In genomic region chr6:115684271-115684670, GRCm38 (mm10) we compare ENCODE assay signal across 22 mouse cellular contexts. TPM values are rescaled to one million over a fixed set of nuclear protein-coding genes. Genes with fewer than 3 reads are reported as not detected.
DNase-seq lines count a peak whose midpoint lies in the region; ATAC-seq and TF ChIP-seq lines count a peak whose summit lies in the region.
"Had no signal": no experiment of that assay in that cellular context is flagged by ENCODE, and none has a peak within 500 bp of the region (broad histone marks: within the 10 kb centered on the region; RNA-seq: fewer than 3 reads in every experiment).

No protein-coding gene starts in this region.

- H3K4me3 ChIP-seq in CH12.LX (replicated peaks in 1 of 3; ENCODE audit: low read depth in 2 of 3, low read length in 2 of 3, poor library complexity in 1 of 3) (no peak overlapping the region), E14TG2a.4 (replicated peaks; ENCODE audit: low read length) (peak overlapping the region; percentile 86), ES-E14 (ENCODE audit: insufficient read depth in 1 of 2, low read depth in 1 of 2, low read length in 2 of 2, poor library complexity in 1 of 2, severe bottlenecking in 1 of 2) (peak overlapping the region; percentile 82 to 83)
- H3K4me3 ChIP-seq in limb, embryonic 10.5 days = no peak overlapping the region
- H3K4me3 ChIP-seq in neural tube, embryonic 15.5 days (replicated peaks) = no peak overlapping the region
- H3K4me3 ChIP-seq: gastrocnemius, adult 2 months; hindbrain, embryonic 12.5 days; hindbrain, embryonic 15.5 days had no signal

- no peak overlapping the region for H3K9ac ChIP-seq in CH12.LX (ENCODE audit: insufficient read depth, low read depth)
- H3K9ac ChIP-seq in ES-E14 (ENCODE audit: insufficient read depth, low read depth, low read length, poor library complexity, severe bottlenecking) = peak overlapping the region; percentile 83; the same call in 1 of the 2 replicates
- H3K9ac ChIP-seq in neural tube, embryonic 15.5 days (replicated peaks) = no peak overlapping the region
- H3K9ac ChIP-seq: forebrain, postnatal 0 days; hindbrain, embryonic 12.5 days; hindbrain, embryonic 15.5 days had no signal

- in situ Hi-C loops in CH12.LX (cut with MboI; ENCODE audit: low pct_ligation_motif_present, low pct_unique_long_range_greater_than_20kb, low sequenced_read_pairs) (no loop called here), ES-E14 (cut with MboI; ENCODE audit: low sequenced_read_pairs in 2 of 2, unreplicated experiment in 2 of 2) (no loop called here)

- TF ChIP-seq CTCF in CH12.LX (conservative IDR thresholded peaks at IDR 0.05 in 1 of 2, IDR thresholded peaks at IDR 0.05 in 1 of 2; ENCODE audit: low read depth in 2 of 2, low read length in 2 of 2) (no peak), E14TG2a.4 (conservative IDR thresholded peaks at IDR 0.05; ENCODE audit: low read length) (no peak)

- H3K36me3 ChIP-seq in CH12.LX (replicated peaks in 1 of 2; ENCODE audit: control insufficient read depth in 1 of 2, insufficient read depth in 1 of 2, low read length in 1 of 2) (no peaks in the 10 kb centered on the region), E14TG2a.4 (ENCODE audit: insufficient read depth, low read length) (no peaks in the 10 kb centered on the region), ES-E14 (ENCODE audit: control insufficient read depth, insufficient read depth, low read length, poor library complexity, severe bottlenecking) (no peaks in the 10 kb centered on the region)
- no peaks in the 10 kb centered on the region for H3K36me3 ChIP-seq in limb, embryonic 10.5 days
- no peaks in the 10 kb centered on the region for H3K36me3 ChIP-seq in neural tube, embryonic 15.5 days
- H3K36me3 ChIP-seq: forebrain, embryonic 10.5 days; G1E; hindbrain, embryonic 12.5 days; hindbrain, embryonic 15.5 days had no signal

- TF ChIP-seq EP300 in CH12.LX (IDR thresholded peaks at IDR 0.05; ENCODE audit: low read length) = no peak

- TF ChIP-seq RAD21 in CH12.LX (IDR thresholded peaks at IDR 0.05; ENCODE audit: low read depth, low read length) = no peak

- 0 out of 2 replicates have a peak overlapping the region, but pooled peaks have one; percentile 5 for H3K4me2 ChIP-seq in CH12.LX (ENCODE audit: insufficient read depth, low read depth, poor library complexity, severe bottlenecking)
- no peak overlapping the region for H3K4me2 ChIP-seq in neural tube, embryonic 15.5 days
- H3K4me2 ChIP-seq: hindbrain, embryonic 15.5 days had no signal

- H3K4me1 ChIP-seq in CH12.LX (ENCODE audit: control insufficient read depth in 1 of 2, insufficient read depth in 2 of 2) = peaks cover 3 to 9% of the 10 kb centered on the region in 2 experiments; a peak in 2 of 4 replicates
- H3K4me1 ChIP-seq in E14TG2a.4 (replicated peaks; ENCODE audit: low read depth, low read length) = peaks cover 58% of the 10 kb centered on the region
- peaks cover 0 to 13% of the 10 kb centered on the region in 2 experiments; a peak in 2 of 4 replicates for H3K4me1 ChIP-seq in ES-E14 (ENCODE audit: control insufficient read depth in 2 of 2, insufficient read depth in 2 of 2, low read length in 2 of 2, poor library complexity in 1 of 2)
- no peaks in the 10 kb centered on the region for H3K4me1 ChIP-seq in limb, embryonic 10.5 days
- no peaks in the 10 kb centered on the region for H3K4me1 ChIP-seq in neural tube, embryonic 15.5 days
- H3K4me1 ChIP-seq: hindbrain, embryonic 12.5 days; hindbrain, embryonic 15.5 days had no signal

- ATAC-seq in neural tube, embryonic 15.5 days (ENCODE audit: low FRiP score) = no peak
- ATAC-seq in cerebellum, adult (ENCODE audit: insufficient number of reproducible peaks, low FRiP score, low TSS enrichment) = no peak
- ATAC-seq: forebrain, embryonic 14.5 days; forebrain, postnatal 0 days had no signal

- 0 out of 2 replicates have a peak, but pooled peaks have one; percentile 14 for TF ChIP-seq POLR2A in CH12.LX (IDR thresholded peaks at IDR 0.05; ENCODE audit: low read depth, low read length)

- H3K27ac ChIP-seq in CH12.LX (ENCODE audit: insufficient read depth, low read depth) (no peak overlapping the region), ES-E14 (ENCODE audit: insufficient read depth, low read depth, low read length, poor library complexity, severe bottlenecking) (peak overlapping the region; percentile 96; the same call in 1 of the 2 replicates)
- H3K27ac ChIP-seq in limb, embryonic 10.5 days = no peak overlapping the region
- H3K27ac ChIP-seq in neural tube, embryonic 15.5 days (replicated peaks) = no peak overlapping the region
- H3K27ac ChIP-seq: forebrain, embryonic 10.5 days; gastrocnemius, adult 2 months; hindbrain, embryonic 12.5 days; hindbrain, embryonic 15.5 days had no signal

- H3K9me3 ChIP-seq in CH12.LX (replicated peaks; ENCODE audit: low read length) (no peaks in the 10 kb centered on the region), E14TG2a.4 (ENCODE audit: low read length) (no peaks in the 10 kb centered on the region), ES-E14 (ENCODE audit: control insufficient read depth, insufficient read depth, low read depth, low read length) (no peaks in the 10 kb centered on the region)
- H3K9me3 ChIP-seq in limb, embryonic 10.5 days (replicated peaks) = no peaks in the 10 kb centered on the region
- H3K9me3 ChIP-seq in neural tube, embryonic 15.5 days (replicated peaks) = no peaks in the 10 kb centered on the region
- H3K9me3 ChIP-seq: hindbrain, embryonic 15.5 days had no signal

- DNase-seq in CH12.LX (ENCODE audit: extremely low read depth) (peak; percentile 12), ES-E14 (ENCODE audit: low read depth, low spot score) (no peak), ZHBTc4 (ENCODE audit: low read depth, low spot score) (peak; percentile 85)
- DNase-seq in limb, embryonic 10.5 days (ENCODE audit: low spot score) = no peak
- DNase-seq: adrenal gland, adult 2 months; cerebellum, adult 11-12 months; cerebellum, adult 8-10 months; cerebellum, postnatal 10 days; cerebellum, postnatal 36 days; forebrain, postnatal 0 days; gastrocnemius, adult 2 months; gastrocnemius, postnatal 14 days; heart, adult 11 months; kidney, adult 18-20 months had no signal

- H3K27me3 ChIP-seq in CH12.LX (replicated peaks) = no peaks in the 10 kb centered on the region
- H3K27me3 ChIP-seq in E14TG2a.4 (ENCODE audit: insufficient read depth, low read length) = no peaks in the 10 kb centered on the region
- H3K27me3 ChIP-seq in limb, embryonic 10.5 days (ENCODE audit: low read depth, poor library complexity, severe bottlenecking) = no peaks in the 10 kb centered on the region
- H3K27me3 ChIP-seq in neural tube, embryonic 15.5 days (replicated peaks) = no peaks in the 10 kb centered on the region
- H3K27me3 ChIP-seq: hindbrain, embryonic 12.5 days; hindbrain, embryonic 15.5 days had no signal

- dilution Hi-C loops in CH12.LX (cut with MboI; ENCODE audit: extremely low pct_ligation_motif_present, extremely low pct_unique_long_range_greater_than_20kb, low sequenced_read_pairs) = no loop called here

- H3K79me2 ChIP-seq in CH12.LX (replicated peaks; ENCODE audit: control insufficient read depth, extremely low read depth, insufficient read depth, poor library complexity, severe bottlenecking) = no peaks in the 10 kb centered on the region

- WGBS in limb, embryonic 10.5 days = 94% methylated on average over 2 of the region's 2 CpGs
- 100% methylated on average over 2 of the region's 2 CpGs for WGBS in neural tube, embryonic 15.5 days

TF ChIP-seq in CH12.LX, 34 proteins besides CTCF, POLR2A, EP300 and RAD21 (continues in another document):
- no peak for TF ChIP-seq ZKSCAN1 (IDR thresholded peaks at IDR 0.05; ENCODE audit: borderline replicate concordance, low read depth, low read length)
- no peak for TF ChIP-seq CHD1 (IDR thresholded peaks at IDR 0.05; ENCODE audit: low read depth, low read length)
- TF ChIP-seq KAT2A (IDR thresholded peaks at IDR 0.05; ENCODE audit: insufficient replicate concordance, low read length) = no peak
- no peak for TF ChIP-seq MAZ (IDR thresholded peaks at IDR 0.05; ENCODE audit: low read depth, low read length)
- TF ChIP-seq E2F4 (IDR thresholded peaks at IDR 0.05; ENCODE audit: insufficient replicate concordance, low read depth, low read length) = no peak
- TF ChIP-seq HCFC1 (IDR thresholded peaks at IDR 0.05; ENCODE audit: low read depth, low read length) = no peak
- no peak for TF ChIP-seq RCOR1 (conservative IDR thresholded peaks at IDR 0.05; ENCODE audit: low read depth, low read length)
- TF ChIP-seq USF2 (conservative IDR thresholded peaks at IDR 0.05; ENCODE audit: low read depth, low read length) = no peak
- TF ChIP-seq JUN (IDR thresholded peaks at IDR 0.05; ENCODE audit: insufficient read depth, low read depth, low read length) = no peak
- no peak for TF ChIP-seq NRF1 (IDR thresholded peaks at IDR 0.05; ENCODE audit: low read depth, low read length)
- no peak for TF ChIP-seq SIN3A (IDR thresholded peaks at IDR 0.05; ENCODE audit: low read length)
- TF ChIP-seq UBTF (IDR thresholded peaks at IDR 0.05; ENCODE audit: low read depth, low read length) = no peak

TF ChIP-seq in ES-E14, 5 proteins besides CTCF, POLR2A, EP300 and RAD21:
- TF ChIP-seq MAFK (IDR thresholded peaks at IDR 0.05; ENCODE audit: insufficient read depth, low read depth, low read length) = no peak
- no peak for TF ChIP-seq ZC3H11A (IDR thresholded peaks at IDR 0.05; ENCODE audit: borderline replicate concordance, low read depth, low read length)
- TF ChIP-seq ZNF384 (IDR thresholded peaks at IDR 0.05; ENCODE audit: low read depth, low read length) = no peak
- no peak for TF ChIP-seq CHD2 (IDR thresholded peaks at IDR 0.05; ENCODE audit: low read depth, low read length)
- no peak for TF ChIP-seq HCFC1 (IDR thresholded peaks at IDR 0.05; ENCODE audit: borderline replicate concordance, insufficient read depth, low read length)

RNA-seq across cellular contexts. Expression of gene Raf1, which starts 7.8 kb away (rescaled TPM):
- 59.8 and 61.7 TPM in 2 replicates for total RNA-seq in CH12.LX (2012; rRNA removed)
- total RNA-seq in CH12.LX (2014; rRNA removed) = 76.8 and 79.2 TPM in 2 replicates
- polyA plus RNA-seq in CH12.LX (2012; ENCODE audit: insufficient read length, low read depth) = 53.5 and 63.2 TPM in 2 replicates
- 128 and 140 TPM in 2 replicates for total RNA-seq in ES-E14 (2012; rRNA removed)
- 121 TPM in 2 replicates for polyA plus RNA-seq in limb, embryonic 10.5 days (2016; fragmentation: Nextera tagmentation; extraction: Ambion mirVana)
- polyA plus RNA-seq in neural tube, embryonic 15.5 days (2015; fragmentation: Nextera tagmentation; extraction: Ambion mirVana) = 116 and 125 TPM in 2 replicates

Comparison
In these comparisons a context has a peak if more than half of its experiments do, and no peak if none do; other contexts are left out.
1. DNase-seq: peak in CH12.LX (single experiment) and ZHBTc4 (single experiment); none in ES-E14 (single experiment) and limb, embryonic 10.5 days (single experiment).
2. H3K4me3 ChIP-seq: peak in E14TG2a.4 (single experiment) and ES-E14 (2 of 2); none in CH12.LX (0 of 3), limb, embryonic 10.5 days (single experiment) and neural tube, embryonic 15.5 days (single experiment).